Comparison of ENCODE assay signal across 8 mouse cellular contexts in the genomic region with DNA sequence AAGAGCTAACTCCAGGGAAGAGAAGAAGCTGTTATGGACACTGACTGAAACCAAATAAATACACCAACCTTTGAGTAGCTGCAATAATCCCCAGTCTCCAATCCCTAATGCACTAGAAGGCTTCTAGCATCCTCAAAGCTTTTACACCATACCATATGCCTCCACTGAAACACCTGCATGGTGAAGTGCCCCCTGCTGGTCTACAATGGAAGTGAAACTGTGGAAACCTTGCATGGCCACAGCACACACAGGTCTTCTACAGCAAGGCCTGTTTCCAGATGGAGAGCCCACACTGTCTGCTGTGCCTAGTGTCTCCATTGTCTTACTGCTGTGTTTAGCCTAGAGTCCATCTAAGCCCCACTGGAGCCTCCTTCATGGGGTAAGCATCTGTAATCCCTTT. TPM values are rescaled to one million over a fixed set of nuclear protein-coding genes. Genes with fewer than 3 reads are reported as not detected.
A peak's percentile ranks its signal among the peaks of the same experiment; 100 is the strongest.
DNase-seq lines count a peak whose midpoint lies in the region; ATAC-seq and TF ChIP-seq lines count a peak whose summit lies in the region.

No protein-coding gene starts in this region.

- DNase-seq in forebrain, postnatal 0 days = peak; percentile 36
- DNase-seq in testis, postnatal 14 days (ENCODE audit: low spot score) = no peak
- DNase-seq in cerebellum, adult 2 months = peak; percentile 37 to 47
- peak; percentile 62 for DNase-seq in hindbrain, embryonic 14.5 days (ENCODE audit: low spot score)
- peak; percentile 33 to 47 for DNase-seq in lung, adult 18-20 months
- DNase-seq in spleen, adult 2 months (ENCODE audit: low read depth in 1 of 2, low spot score in 2 of 2) = peak; percentile 32 to 60

- no peaks in the 10 kb centered on the region for H3K9me3 ChIP-seq in forebrain, postnatal 0 days (ENCODE audit: low read length)
- H3K9me3 ChIP-seq in forebrain, embryonic 13.5 days (replicated peaks) = no peaks in the 10 kb centered on the region
- H3K9me3 ChIP-seq in hindbrain, embryonic 14.5 days (ENCODE audit: control insufficient read depth, low read length) = no peaks in the 10 kb centered on the region

- peak; percentile 79 for TF ChIP-seq CTCF in forebrain, postnatal 0 days (IDR thresholded peaks at IDR 0.05; ENCODE audit: low read depth)
- peak; percentile 46; the same call in 1 of the 2 replicates for TF ChIP-seq CTCF in testis, adult 2 months (IDR thresholded peaks at IDR 0.05; ENCODE audit: control insufficient read depth, insufficient read depth, insufficient replicate concordance, low read depth, low read length)
- peak; percentile 57; the same call in 1 of the 2 replicates for TF ChIP-seq CTCF in cerebellum, adult 2 months (IDR thresholded peaks at IDR 0.05; ENCODE audit: borderline replicate concordance, insufficient read depth, low read depth, low read length)
- peak; percentile 65; the same call in 1 of the 2 replicates for TF ChIP-seq CTCF in spleen, adult 2 months (IDR thresholded peaks at IDR 0.05; ENCODE audit: extremely low read depth, insufficient read depth, insufficient read length, insufficient replicate concordance)

- ATAC-seq in forebrain, postnatal 0 days = no peak
- ATAC-seq in forebrain, embryonic 13.5 days = no peak
- no peak for ATAC-seq in hindbrain, embryonic 14.5 days (ENCODE audit: low FRiP score)

- H3K4me1 ChIP-seq in forebrain, postnatal 0 days (ENCODE audit: insufficient read depth) = no peaks in the 10 kb centered on the region
- no peaks in the 10 kb centered on the region for H3K4me1 ChIP-seq in forebrain, embryonic 13.5 days
- H3K4me1 ChIP-seq in testis, adult 2 months (ENCODE audit: control insufficient read depth, insufficient read depth, low read length) = no peaks in the 10 kb centered on the region
- H3K4me1 ChIP-seq in cerebellum, adult 2 months (ENCODE audit: control insufficient read depth, insufficient read depth, low read length) = peaks cover 20% of the 10 kb centered on the region
- no peaks in the 10 kb centered on the region for H3K4me1 ChIP-seq in hindbrain, embryonic 14.5 days (replicated peaks; ENCODE audit: control insufficient read depth, insufficient read depth, low read length)
- H3K4me1 ChIP-seq in spleen, adult 2 months (ENCODE audit: control insufficient read depth, insufficient read depth, insufficient read length) = no peaks in the 10 kb centered on the region

- H3K4me3 ChIP-seq in forebrain, postnatal 0 days (ENCODE audit: low read depth, low read length) = no peak overlapping the region
- H3K4me3 ChIP-seq in forebrain, embryonic 13.5 days = no peak overlapping the region
- H3K4me3 ChIP-seq in testis, adult 2 months (ENCODE audit: control insufficient read depth, low read depth, low read length) = no peak overlapping the region
- H3K4me3 ChIP-seq in cerebellum, adult 2 months (replicated peaks; ENCODE audit: insufficient read depth, low read depth, low read length) = no peak overlapping the region
- H3K4me3 ChIP-seq in hindbrain, embryonic 14.5 days (replicated peaks; ENCODE audit: low read length) = no peak overlapping the region
- no peak overlapping the region for H3K4me3 ChIP-seq in spleen, adult 2 months (ENCODE audit: extremely low read depth, insufficient read depth, insufficient read length)

- no peak overlapping the region for H3K27ac ChIP-seq in forebrain, postnatal 0 days (ENCODE audit: low read depth, low read length)
- no peak overlapping the region for H3K27ac ChIP-seq in forebrain, embryonic 13.5 days
- no peak overlapping the region for H3K27ac ChIP-seq in testis, adult 2 months (ENCODE audit: control insufficient read depth, insufficient read depth, low read depth, low read length)
- H3K27ac ChIP-seq in cerebellum, adult 2 months (ENCODE audit: insufficient read depth, low read length) = peak overlapping the region; percentile 7
- H3K27ac ChIP-seq in hindbrain, embryonic 14.5 days = no peak overlapping the region
- no peak overlapping the region for H3K27ac ChIP-seq in spleen, adult 2 months (ENCODE audit: insufficient read depth, low read length)

- no peak for TF ChIP-seq POLR2A in testis, adult 2 months (IDR thresholded peaks at IDR 0.05; ENCODE audit: control insufficient read depth, low read depth, low read length)
- TF ChIP-seq POLR2A in cerebellum, adult 2 months (IDR thresholded peaks at IDR 0.05; ENCODE audit: borderline replicate concordance, insufficient read depth, low read length) = no peak
- TF ChIP-seq POLR2A in spleen, adult 2 months (IDR thresholded peaks at IDR 0.05; ENCODE audit: low read depth, low read length) = no peak

- H3K36me3 ChIP-seq in forebrain, postnatal 0 days (ENCODE audit: insufficient read depth) = peaks cover 59% of the 10 kb centered on the region
- peaks cover 79% of the 10 kb centered on the region for H3K36me3 ChIP-seq in forebrain, embryonic 13.5 days (ENCODE audit: poor library complexity, severe bottlenecking)
- peaks cover 6% of the 10 kb centered on the region for H3K36me3 ChIP-seq in testis, adult 2 months (ENCODE audit: control insufficient read depth, insufficient read depth, low read length)
- peaks cover 97% of the 10 kb centered on the region for H3K36me3 ChIP-seq in hindbrain, embryonic 14.5 days (replicated peaks; ENCODE audit: control insufficient read depth, insufficient read depth)
- peaks cover 15% of the 10 kb centered on the region for H3K36me3 ChIP-seq in spleen, adult 2 months (ENCODE audit: control insufficient read depth, insufficient read depth, low read length)

- no peak overlapping the region for H3K4me2 ChIP-seq in forebrain, postnatal 0 days (ENCODE audit: low read depth)
- no peak overlapping the region for H3K4me2 ChIP-seq in forebrain, embryonic 13.5 days
- no peak overlapping the region for H3K4me2 ChIP-seq in hindbrain, embryonic 14.5 days (replicated peaks)

- H3K27me3 ChIP-seq in forebrain, postnatal 0 days (ENCODE audit: insufficient read depth, low read length) = no peaks in the 10 kb centered on the region
- no peaks in the 10 kb centered on the region for H3K27me3 ChIP-seq in forebrain, embryonic 13.5 days
- no peaks in the 10 kb centered on the region for H3K27me3 ChIP-seq in testis, adult 2 months (ENCODE audit: control insufficient read depth, insufficient read depth, low read length)
- no peaks in the 10 kb centered on the region for H3K27me3 ChIP-seq in cerebellum, adult 2 months (ENCODE audit: control insufficient read depth, insufficient read depth, low read length)
- H3K27me3 ChIP-seq in hindbrain, embryonic 14.5 days (ENCODE audit: control insufficient read depth, insufficient read depth, low read length) = no peaks in the 10 kb centered on the region
- no peaks in the 10 kb centered on the region for H3K27me3 ChIP-seq in spleen, adult 2 months (ENCODE audit: control insufficient read depth, insufficient read depth, low read length)

- no peak overlapping the region for H3K9ac ChIP-seq in forebrain, postnatal 0 days
- no peak overlapping the region for H3K9ac ChIP-seq in forebrain, embryonic 13.5 days
- no peak overlapping the region for H3K9ac ChIP-seq in hindbrain, embryonic 14.5 days

RNA-seq across cellular contexts. Expression of gene Snrnp27, which starts 10.1 kb away (rescaled TPM):
- 62.6 and 77.1 TPM in 2 replicates for total RNA-seq in forebrain, postnatal 0 days (2014; rRNA removed)
- polyA plus RNA-seq in forebrain, postnatal 0 days (2015; fragmentation: Nextera tagmentation; extraction: Ambion mirVana) = 112 and 129 TPM in 2 replicates
- 126 and 145 TPM in 2 replicates for polyA plus RNA-seq in forebrain, embryonic 13.5 days (2015; fragmentation: Nextera tagmentation; extraction: Ambion mirVana)
- 18.4 and 24.2 TPM in 2 replicates for polyA plus RNA-seq in testis, adult 2 months (2012; rRNA removed)
- polyA plus RNA-seq in cerebellum, adult 2 months (2012; rRNA removed) = 59.8 and 62.5 TPM in 2 replicates
- polyA plus RNA-seq in hindbrain, embryonic 14.5 days (2014; fragmentation: Nextera tagmentation; extraction: Ambion mirVana) = 95.1 and 99.1 TPM in 2 replicates
- 4.4 and 4.5 TPM in 2 replicates for polyA plus RNA-seq in spleen, adult 2 months (2012; rRNA removed)

RNA-seq across cellular contexts. Expression of gene Mxd1, which starts 25.5 kb away (rescaled TPM):
- 10.7 and 13.8 TPM in 2 replicates for total RNA-seq in forebrain, postnatal 0 days (2014; rRNA removed)
- polyA plus RNA-seq in forebrain, postnatal 0 days (2015; fragmentation: Nextera tagmentation; extraction: Ambion mirVana) = 6.9 and 10.0 TPM in 2 replicates
- 19.5 and 21.3 TPM in 2 replicates for polyA plus RNA-seq in forebrain, embryonic 13.5 days (2015; fragmentation: Nextera tagmentation; extraction: Ambion mirVana)
- polyA plus RNA-seq in testis, adult 2 months (2012; rRNA removed) = 29.6 and 31.4 TPM in 2 replicates
- polyA plus RNA-seq in cerebellum, adult 2 months (2012; rRNA removed) = 21.1 and 21.9 TPM in 2 replicates
- 16.6 and 19.6 TPM in 2 replicates for polyA plus RNA-seq in hindbrain, embryonic 14.5 days (2014; fragmentation: Nextera tagmentation; extraction: Ambion mirVana)
- polyA plus RNA-seq in spleen, adult 2 months (2012; rRNA removed) = 21.6 and 24.0 TPM in 2 replicates

RNA-seq across cellular contexts. Expression of gene Gmcl1, which starts 38.7 kb away (rescaled TPM):
- total RNA-seq in forebrain, postnatal 0 days (2014; rRNA removed) = 19.5 and 23.6 TPM in 2 replicates
- 19.5 and 26.5 TPM in 2 replicates for polyA plus RNA-seq in forebrain, postnatal 0 days (2015; fragmentation: Nextera tagmentation; extraction: Ambion mirVana)
- 41.2 and 42.5 TPM in 2 replicates for polyA plus RNA-seq in forebrain, embryonic 13.5 days (2015; fragmentation: Nextera tagmentation; extraction: Ambion mirVana)
- polyA plus RNA-seq in testis, adult 2 months (2012; rRNA removed) = 43.8 and 51.2 TPM in 2 replicates
- 30.3 and 31.0 TPM in 2 replicates for polyA plus RNA-seq in cerebellum, adult 2 months (2012; rRNA removed)
- polyA plus RNA-seq in hindbrain, embryonic 14.5 days (2014; fragmentation: Nextera tagmentation; extraction: Ambion mirVana) = 40.8 and 44.8 TPM in 2 replicates
- polyA plus RNA-seq in spleen, adult 2 months (2012; rRNA removed) = 5.4 and 7.8 TPM in 2 replicates
